Mouse (Mus musculus) E14TG2a.4 (cell line): Measurements from ENCODE around the gene Nrxn3.

Experiments used
- CTCF ChIP-seq: conservative IDR thresholded peaks from 2 replicates; pipeline ENCODE4 v1.5.1; 2014; ENCODE audit warnings: low read length
- NANOG ChIP-seq: IDR thresholded peaks from 2 replicates; pipeline ENCODE4 v1.6.1; 2014; ENCODE audit warnings: borderline replicate concordance, low read length, mixed read lengths

DNA sequence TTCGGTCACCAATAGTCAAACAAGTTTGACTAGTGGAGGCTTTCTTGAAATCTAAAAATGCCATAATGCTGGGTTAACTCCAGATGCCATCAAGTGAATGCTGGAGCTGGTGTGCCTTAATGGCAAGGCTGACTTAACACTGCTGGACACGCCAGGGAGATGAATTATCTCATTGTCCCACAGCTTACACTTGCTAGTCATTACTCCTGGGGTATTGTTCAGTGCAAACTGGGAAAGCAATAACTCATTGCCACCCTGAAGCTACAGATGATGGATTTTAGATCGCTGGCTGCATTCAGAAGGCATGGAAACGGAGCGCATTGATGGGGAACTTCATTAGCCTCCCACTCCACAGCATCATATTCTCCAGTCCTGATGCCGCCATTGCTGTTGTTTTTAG lies 1263.5 kb downstream of the Nrxn3 start:
- TF ChIP-seq CTCF, result no peak
- no peak for TF ChIP-seq NANOG
